Mouse (Mus musculus): ENCODE measurements around the gene Prok2. TPM values are rescaled to one million over a fixed set of nuclear protein-coding genes. Genes with fewer than 3 reads are reported as not detected.
A peak's percentile ranks its signal among the peaks of the same experiment; 100 is the strongest.

The Prok2 gene
- polyA plus RNA-seq, 1 experiment = not detected

DNA sequence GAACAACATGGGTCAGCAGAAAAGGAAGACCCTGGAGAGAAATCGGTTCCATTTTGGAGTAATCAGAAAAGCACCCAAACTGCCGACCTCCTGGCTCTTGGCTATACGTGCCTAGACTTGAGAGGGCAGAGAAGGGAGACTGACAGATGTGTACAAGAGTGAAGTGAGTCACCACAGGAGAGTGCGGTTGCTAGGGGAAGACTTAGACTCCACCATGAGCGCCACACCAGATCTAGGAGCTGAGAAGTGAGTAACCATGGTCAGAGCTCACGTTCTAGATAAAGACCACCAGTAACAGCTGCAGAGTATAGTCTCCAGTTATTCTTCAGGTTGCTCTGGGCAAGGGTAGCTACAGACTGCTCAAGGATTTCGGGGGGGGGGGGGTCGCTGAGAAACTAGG lies 63.0 kb downstream of the Prok2 start:
- WGBS = 77% methylated on average over 8 of the region's 8 CpGs
- H3K27ac ChIP-seq (ENCODE audit: control insufficient read depth, insufficient read depth, low read length) = peak overlapping the region; percentile 41
- DNase-seq = no peak
- H3K36me3 ChIP-seq (ENCODE audit: control insufficient read depth, insufficient read depth, low read length) = no peaks in the 10 kb centered on the region
- peaks cover 64% of the 10 kb centered on the region for H3K4me1 ChIP-seq (replicated peaks; ENCODE audit: control insufficient read depth, insufficient read depth, low read length)
- TF ChIP-seq POLR2A (IDR thresholded peaks at IDR 0.05; ENCODE audit: control insufficient read depth, extremely low read depth, insufficient read depth, low read length, poor library complexity) = no peak
- TF ChIP-seq CTCF (IDR thresholded peaks at IDR 0.05; ENCODE audit: borderline replicate concordance, control insufficient read depth, extremely low read depth, insufficient read depth, low read length, poor library complexity) = no peak
- H3K4me3 ChIP-seq (ENCODE audit: control insufficient read depth, insufficient read depth, low read length) = no peak overlapping the region
- no peaks in the 10 kb centered on the region for H3K27me3 ChIP-seq (ENCODE audit: control insufficient read depth, insufficient read depth, low read length)

Other genes starting within 250 kb of the Prok2 start
- gene Foxp1, start 203.7 kb downstream of the Prok2 start, polyA plus RNA-seq (2012; rRNA removed) = 129 and 172 TPM in 2 replicates
- gene Eif4e3, start 59.6 kb downstream of the Prok2 start, polyA plus RNA-seq (2012; rRNA removed) = 30.4 and 34.4 TPM in 2 replicates
- gene Gm20696, start 59.6 kb downstream of the Prok2 start, polyA plus RNA-seq (2012; rRNA removed) = 2.7 and 3.3 TPM in 2 replicates
- gene Gpr27, start 33.7 kb downstream of the Prok2 start, polyA plus RNA-seq (2012; rRNA removed) = 2.1 and 2.6 TPM in 2 replicates

Data from thymus, adult 2 months (tissue).